Mouse (Mus musculus) C2C12 (cell line): ENCODE results near the gene Ano6.

Source experiments
- CEBPB ChIP-seq: IDR thresholded peaks from one replicate; pipeline ENCODE4 v1.6.1; 2011; ENCODE audit warnings: low read depth, mild to moderate bottlenecking, control low read depth, moderate library complexity
- CTCF ChIP-seq: IDR thresholded peaks from one replicate; pipeline ENCODE4 v1.5.1; 2011; ENCODE audit not compliant: control insufficient read depth, insufficient read depth, insufficient read length
- FOSL1 ChIP-seq: IDR thresholded peaks from one replicate; pipeline ENCODE4 v1.8.0; 2011; ENCODE audit warnings: mild to moderate bottlenecking, low read length; ENCODE audit not compliant: poor library complexity, insufficient read depth, severe bottlenecking
- MAX ChIP-seq: IDR thresholded peaks from one replicate; pipeline ENCODE4 v1.6.1; 2011; ENCODE audit warnings: mild to moderate bottlenecking, control low read depth
- MYOD1 ChIP-seq: IDR thresholded peaks from one replicate; pipeline ENCODE4 v1.6.1; 2011; ENCODE audit warnings: low read depth; ENCODE audit not compliant: control insufficient read depth, insufficient read length
- MYOG ChIP-seq: IDR thresholded peaks from one replicate; pipeline ENCODE4 v1.6.1; 2011; ENCODE audit not compliant: control insufficient read depth, insufficient read length; ENCODE audit errors: extremely low read depth
- USF1 ChIP-seq: IDR thresholded peaks from one replicate; pipeline ENCODE4 v1.6.1; 2011; ENCODE audit warnings: low read depth, mild to moderate bottlenecking, control low read depth, moderate library complexity

DNA sequence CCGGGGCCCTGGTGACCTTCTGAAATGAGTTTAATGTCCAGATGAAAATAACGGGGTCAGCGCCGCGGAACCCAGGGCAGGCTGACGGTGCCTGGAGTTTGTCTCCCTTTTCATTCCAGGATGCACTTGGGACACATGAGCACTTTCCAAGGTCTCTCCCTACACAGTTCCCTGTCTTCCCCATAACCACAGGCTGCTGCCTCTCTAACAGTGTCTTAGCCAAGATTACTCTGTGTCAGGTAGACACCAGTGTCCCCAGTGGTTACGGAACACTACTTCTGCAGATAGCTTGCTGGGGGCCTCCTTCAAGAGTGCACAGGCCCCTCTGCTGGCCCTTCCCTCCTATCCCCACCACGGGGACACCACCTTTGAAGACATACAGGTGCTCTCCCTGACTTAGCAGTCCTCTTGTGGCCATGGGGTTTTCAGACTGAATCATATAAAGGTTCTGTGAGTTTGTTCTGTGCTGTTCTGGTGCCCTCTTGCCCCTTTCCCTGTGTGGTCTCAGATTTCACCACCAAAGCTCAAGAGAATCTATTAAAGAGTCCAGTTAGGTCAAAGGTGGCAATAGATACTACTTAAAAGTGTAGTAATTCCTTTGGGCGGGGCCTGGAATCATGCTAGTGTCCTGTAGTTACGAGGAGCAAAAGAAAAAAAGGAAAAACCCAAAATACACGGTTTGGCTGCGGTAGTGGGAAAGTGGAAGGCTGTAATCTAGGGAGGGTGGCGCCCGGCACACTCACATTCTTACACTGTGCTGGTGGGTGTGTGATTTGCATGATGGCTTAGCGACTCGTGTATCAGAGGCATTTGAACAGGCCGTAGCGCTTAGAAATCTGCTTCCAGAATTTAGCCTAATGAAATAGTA is 95.5 kb downstream of the Ano6 start:
- TF ChIP-seq MYOD1: no peak
- no peak for TF ChIP-seq CTCF
- no peak for TF ChIP-seq CEBPB
- TF ChIP-seq MAX: no peak
- no peak for TF ChIP-seq USF1
- TF ChIP-seq MYOG: no peak
- no peak for TF ChIP-seq FOSL1
